Mouse (Mus musculus) large intestine, adult 2 months (tissue): ENCODE data around the gene Smarcad1. TPM values are rescaled to one million over a fixed set of nuclear protein-coding genes. Genes with fewer than 3 reads are reported as not detected.

Experiments
- polyA plus RNA-seq: library from polyadenylated mRNA; depleted of rRNA; stranded (reverse); fragments of >200 nt; gene quantifications from 2 replicates; pipeline ENCODE4 v1.2.3, GENCODE M21; 2012; rRNA removed

Gene Smarcad1
- polyA plus RNA-seq, 1 experiment: 12.4 TPM

Other genes starting within 250 kb of the Smarcad1 start
- gene Hpgds, start 102.3 kb downstream of the Smarcad1 start, polyA plus RNA-seq: 1.4 and 1.7 TPM in 2 replicates